Mouse (Mus musculus) hindbrain, embryonic 10.5 days (tissue): ENCODE results near the gene Tmem43. TPM values are rescaled to one million over a fixed set of nuclear protein-coding genes. Genes with fewer than 3 reads are reported as not detected.
A peak's percentile ranks its signal among the peaks of the same experiment; 100 is the strongest.

ENCODE experiments used
- DNase-seq: peaks from one replicate; pipeline ENCODE4 v3.0.0-alpha.2; 2017; ENCODE audit warnings: low spot score
- H3K27ac ChIP-seq: fragments of 300-500 bp; sonication (generic); 2 replicates; pipeline ENCODE4 v1.5.1; 2016; ENCODE audit warnings: mild to moderate bottlenecking, moderate library complexity
- H3K27me3 ChIP-seq: fragments of 300-500 bp; sonication (generic); 2 replicates; pipeline ENCODE4 v1.6.1; 2016; ENCODE audit warnings: mild to moderate bottlenecking; ENCODE audit not compliant: poor library complexity, insufficient read depth, severe bottlenecking
- H3K36me3 ChIP-seq: fragments of 300-500 bp; sonication (generic); 2 replicates; pipeline ENCODE4 v1.6.1; 2016; ENCODE audit warnings: mild to moderate bottlenecking, moderate library complexity
- H3K4me1 ChIP-seq: fragments of 300-500 bp; sonication (generic); replicated peaks from 2 replicates; pipeline ENCODE4 v1.6.1; 2016; ENCODE audit warnings: mild to moderate bottlenecking
- H3K4me3 ChIP-seq: fragments of 300-500 bp; sonication (generic); 2 replicates; pipeline ENCODE4 v1.5.1; 2016; ENCODE audit warnings: mild to moderate bottlenecking, moderate library complexity
- H3K9me3 ChIP-seq: fragments of 300-500 bp; sonication (generic); 2 replicates; pipeline ENCODE4 v1.6.1; 2016; ENCODE audit warnings: mild to moderate bottlenecking, moderate library complexity
- WGBS: fragments of 180-500 bp; shearing (Covaris S2); methylation state at CpG from one replicate; pipeline ENCODE4 v1.1.7; 2016; 5-methylcytosine and 5-hydroxymethylcytosine counted together
- polyA plus RNA-seq: library from polyadenylated mRNA; unstranded; fragments of >200 nt; fragmentation: Nextera tagmentation; extraction: Ambion mirVana; gene quantifications from 2 replicates; pipeline ENCODE4 v1.2.1, GENCODE M21; 2016

Tmem43 gene
- polyA plus RNA-seq, 1 experiment from 2014 or later: 61.9 TPM

DNA sequence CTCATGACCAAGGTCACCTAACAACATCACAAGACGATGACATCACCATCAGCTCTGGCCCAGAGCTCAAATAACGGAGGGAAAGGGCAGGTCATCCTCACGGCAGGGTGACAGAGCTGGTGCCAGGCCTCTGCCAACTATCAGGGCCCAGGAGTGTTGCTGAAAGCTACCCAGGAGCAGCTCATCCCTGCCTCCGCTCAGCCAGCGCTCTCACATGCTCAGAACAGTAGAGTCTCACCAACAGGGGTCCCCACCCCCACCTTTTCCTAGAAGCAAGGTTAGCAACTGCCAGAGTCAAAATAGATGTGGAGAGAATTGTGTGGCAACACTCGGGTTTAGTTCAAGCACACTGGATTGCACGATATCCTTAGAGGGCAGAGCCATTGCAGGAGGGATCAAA lies 54.8 kb downstream of the Tmem43 start:
- no peaks in the 10 kb centered on the region for H3K9me3 ChIP-seq
- no peak for DNase-seq
- no peaks in the 10 kb centered on the region for H3K27me3 ChIP-seq
- peaks cover 54% of the 10 kb centered on the region for H3K36me3 ChIP-seq
- no peak overlapping the region for H3K4me3 ChIP-seq
- H3K4me1 ChIP-seq: peaks cover 5% of the 10 kb centered on the region; the same call in 1 of the 2 replicates
- 89% methylated on average over 7 of the region's 7 CpGs for WGBS
- no peak overlapping the region for H3K27ac ChIP-seq

- Histone ChIP-seq H3K27me3 (no peaks in the 10 kb centered on the region), H3K4me3 (no peak overlapping the region), H3K4me1 (peaks cover 12% of the 10 kb centered on the region), H3K9me3 (no peaks in the 10 kb centered on the region), H3K36me3 (peaks cover 30% of the 10 kb centered on the region), H3K27ac (no peak overlapping the region)
- 87% methylated on average over 8 of the region's 8 CpGs for WGBS
- DNase-seq: no peak
Measured at GRCm38 (mm10) chr6:91530673-91531072, 57.2 kb downstream of the Tmem43 start.

DNA sequence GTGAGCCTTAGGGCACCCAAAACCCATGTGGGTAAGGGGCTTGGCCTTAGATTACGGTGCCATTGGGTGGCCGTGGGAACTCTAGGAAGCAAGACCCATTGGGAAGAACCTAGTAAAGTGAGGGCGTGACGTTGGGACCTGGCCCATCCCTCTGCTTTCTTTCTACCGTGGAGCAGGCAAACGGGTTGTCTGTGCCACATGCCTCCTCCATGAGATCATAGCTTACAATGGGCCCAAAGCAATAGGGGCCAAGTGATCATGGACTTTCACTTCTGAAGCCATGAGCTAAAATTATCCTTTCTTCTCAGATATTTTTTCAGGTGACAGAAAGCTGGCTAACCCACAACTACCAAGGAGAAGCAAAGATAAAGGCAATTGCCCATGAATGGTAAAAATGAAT lies 57.8 kb downstream of the Tmem43 start:
- DNase-seq: no peak
- Histone ChIP-seq H3K9me3 (no peaks in the 10 kb centered on the region), H3K27me3 (no peaks in the 10 kb centered on the region), H3K27ac (no peak overlapping the region), H3K36me3 (peaks cover 26% of the 10 kb centered on the region), H3K4me3 (no peak overlapping the region), H3K4me1 (peaks cover 12% of the 10 kb centered on the region)
- 89% methylated on average over 6 of the region's 6 CpGs for WGBS

DNA sequence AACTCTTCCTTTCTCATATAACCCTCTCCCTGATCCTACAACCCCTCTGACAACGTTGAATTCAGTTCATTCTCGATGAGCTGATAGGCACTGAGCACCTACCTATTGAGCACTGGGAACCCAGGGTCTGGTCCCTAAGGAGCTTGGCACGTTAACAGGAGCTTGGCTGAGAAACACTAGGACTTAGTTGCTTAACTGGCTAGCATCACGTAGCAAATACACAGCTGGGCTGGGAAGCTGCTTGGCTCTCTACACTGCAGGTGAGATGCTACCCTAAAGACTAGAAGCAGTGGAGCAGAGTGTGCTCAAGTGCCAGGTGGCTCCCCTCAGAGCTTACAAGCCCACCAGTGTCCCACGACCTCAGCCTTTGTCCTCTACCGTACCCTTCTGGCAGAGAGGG lies 59.2 kb downstream of the Tmem43 start:
- Histone ChIP-seq H3K4me1 (peaks cover 12% of the 10 kb centered on the region; the same call in 1 of the 2 replicates), H3K4me3 (no peak overlapping the region), H3K27ac (0 out of 2 replicates have a peak overlapping the region, but pooled peaks have one; percentile 13), H3K27me3 (no peaks in the 10 kb centered on the region), H3K9me3 (no peaks in the 10 kb centered on the region), H3K36me3 (peaks cover 22% of the 10 kb centered on the region)
- no peak for DNase-seq
- 76% methylated on average over 6 of the region's 6 CpGs for WGBS

DNA sequence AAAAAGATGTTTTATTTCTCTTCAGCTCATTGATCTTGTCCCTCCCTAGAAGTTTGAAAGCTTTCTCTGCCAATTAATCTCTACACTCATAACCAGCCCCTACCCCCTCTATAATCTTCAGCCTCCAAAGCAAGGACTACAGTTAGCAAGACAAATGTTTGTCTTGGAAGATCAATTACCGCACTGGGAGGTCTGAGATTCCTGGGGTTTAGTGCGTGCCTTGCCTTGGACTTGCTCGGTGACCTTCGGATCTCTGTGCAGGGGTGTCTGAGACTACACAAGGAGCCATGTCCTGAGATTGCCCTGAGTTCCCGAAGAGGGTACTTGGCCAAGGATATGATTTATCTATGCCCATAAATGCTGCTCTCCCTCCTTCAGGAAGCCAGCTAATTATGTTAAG lies 59.9 kb downstream of the Tmem43 start:
- H3K36me3 ChIP-seq: peaks cover 16% of the 10 kb centered on the region
- no peak for DNase-seq
- no peak overlapping the region; the same call in 1 of the 2 replicates for H3K27ac ChIP-seq
- H3K4me3 ChIP-seq: no peak overlapping the region
- WGBS: 63% methylated on average over 5 of the region's 5 CpGs
- H3K9me3 ChIP-seq: no peaks in the 10 kb centered on the region
- H3K4me1 ChIP-seq: peaks cover 12% of the 10 kb centered on the region; the same call in 1 of the 2 replicates
- no peaks in the 10 kb centered on the region for H3K27me3 ChIP-seq

DNA sequence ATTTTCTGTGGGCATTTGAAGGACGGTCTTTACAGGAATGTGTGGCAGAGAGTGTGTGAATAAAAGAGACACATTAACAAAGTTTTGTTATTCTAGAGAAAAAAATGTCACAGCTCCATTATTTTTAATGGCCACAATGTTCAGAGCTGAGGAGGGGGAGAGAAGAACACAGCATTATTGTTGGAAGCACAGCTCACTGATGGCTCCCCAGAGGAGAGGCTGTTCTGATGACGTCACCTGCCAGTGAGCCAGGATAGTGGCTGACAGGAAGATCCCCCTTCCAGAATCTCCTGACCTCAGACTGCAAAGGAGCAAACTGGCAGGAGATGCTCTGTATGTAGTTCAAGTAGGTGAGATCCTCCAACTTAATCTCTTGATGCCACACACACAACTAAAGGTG lies 60.3 kb downstream of the Tmem43 start:
- H3K4me3 ChIP-seq: no peak overlapping the region
- DNase-seq: no peak
- peaks cover 12% of the 10 kb centered on the region for H3K36me3 ChIP-seq
- no peaks in the 10 kb centered on the region for H3K9me3 ChIP-seq
- no peaks in the 10 kb centered on the region for H3K27me3 ChIP-seq
- WGBS: 64% methylated on average over 2 of the region's 2 CpGs
- H3K27ac ChIP-seq: no peak overlapping the region; the same call in 1 of the 2 replicates
- H3K4me1 ChIP-seq: peaks cover 12% of the 10 kb centered on the region; the same call in 1 of the 2 replicates

DNA sequence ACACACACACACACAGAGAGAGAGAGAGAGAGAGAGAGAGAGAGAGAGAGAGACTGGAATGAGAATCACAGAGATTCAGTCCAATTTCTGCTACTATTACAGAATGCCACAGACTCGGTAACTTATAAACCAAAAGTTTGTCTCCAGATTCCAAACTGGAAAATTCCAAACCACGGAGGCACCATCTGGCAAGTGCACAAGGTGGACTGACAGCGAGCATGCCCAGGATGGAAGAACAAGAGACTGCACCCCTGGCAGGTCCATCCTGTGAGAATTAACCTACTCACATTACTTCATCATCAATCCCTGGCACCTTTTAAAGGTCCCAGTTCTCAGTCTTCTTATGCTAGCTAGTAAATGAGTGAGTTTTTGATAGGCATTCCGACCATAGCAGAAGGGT lies 60.8 kb downstream of the Tmem43 start:
- Histone ChIP-seq H3K36me3 (peaks cover 7% of the 10 kb centered on the region; the same call in 1 of the 2 replicates), H3K9me3 (no peaks in the 10 kb centered on the region), H3K4me1 (peaks cover 12% of the 10 kb centered on the region; the same call in 1 of the 2 replicates), H3K27ac (no peak overlapping the region), H3K4me3 (no peak overlapping the region), H3K27me3 (no peaks in the 10 kb centered on the region)
- WGBS: 88% methylated on average over 4 of the region's 4 CpGs
- no peak for DNase-seq

GRCm38 (mm10) chr6:91535231-91535630 lies 61.7 kb downstream of the Tmem43 start:
- no peaks in the 10 kb centered on the region for H3K27me3 ChIP-seq
- H3K4me1 ChIP-seq: peaks cover 12% of the 10 kb centered on the region; the same call in 1 of the 2 replicates
- H3K4me3 ChIP-seq: no peak overlapping the region
- H3K36me3 ChIP-seq: no peaks in the 10 kb centered on the region
- no peak for DNase-seq
- H3K9me3 ChIP-seq: no peaks in the 10 kb centered on the region
- H3K27ac ChIP-seq: no peak overlapping the region
- 82% methylated on average over 3 of the region's 3 CpGs for WGBS

DNA sequence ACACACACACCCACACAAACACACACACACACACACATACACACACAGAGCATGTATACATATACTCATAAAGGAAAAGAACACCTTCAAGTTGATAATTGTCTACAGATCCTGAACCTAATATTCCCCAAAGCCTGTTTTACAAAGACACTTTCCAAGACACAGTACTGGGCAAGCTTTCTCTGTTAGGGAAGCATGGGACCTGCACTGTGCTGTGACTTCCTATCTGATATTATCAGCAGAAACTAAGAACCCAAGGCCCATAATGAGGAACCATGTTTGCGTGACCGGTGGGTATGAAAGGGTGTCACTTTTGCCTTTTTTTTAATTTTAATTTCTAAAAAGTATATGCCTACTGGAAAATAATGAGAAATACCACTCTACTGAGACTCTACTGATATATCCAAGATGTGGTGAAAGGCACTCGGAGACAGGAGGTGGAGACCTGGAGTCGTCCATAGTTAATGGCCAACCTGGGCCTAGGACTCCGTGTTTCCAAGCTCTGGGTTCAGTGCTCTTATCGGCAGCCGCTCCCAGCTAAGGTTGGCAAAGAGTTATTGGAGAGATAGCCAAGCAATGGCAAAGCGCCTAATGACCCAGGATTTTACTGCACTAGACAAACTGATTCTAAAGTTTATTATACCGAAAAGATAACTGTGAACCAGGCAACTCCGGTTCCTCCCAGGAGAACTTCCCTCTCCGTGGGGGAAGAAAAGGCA lies 62.7 kb downstream of the Tmem43 start:
- no peaks in the 10 kb centered on the region for H3K9me3 ChIP-seq
- DNase-seq: no peak
- peaks cover 14% of the 10 kb centered on the region for H3K4me1 ChIP-seq
- 93% methylated on average over 11 of the region's 11 CpGs for WGBS
- no peak overlapping the region for H3K27ac ChIP-seq
- H3K27me3 ChIP-seq: no peaks in the 10 kb centered on the region
- H3K36me3 ChIP-seq: no peaks in the 10 kb centered on the region
- no peak overlapping the region for H3K4me3 ChIP-seq

Other genes starting within 250 kb of the Tmem43 start
- gene Wnt7a, start 62.3 kb upstream of the Tmem43 start, polyA plus RNA-seq: 10.0 and 11.0 TPM in 2 replicates
- 26.7 and 34.2 TPM in 2 replicates for gene Chchd4, start 157 bp upstream of the Tmem43 start, polyA plus RNA-seq
- gene Xpc, start 42.2 kb downstream of the Tmem43 start, polyA plus RNA-seq: 23.6 and 23.7 TPM in 2 replicates
- 340 and 380 TPM in 2 replicates for gene Lsm3, start 42.2 kb downstream of the Tmem43 start, polyA plus RNA-seq
- gene Slc6a6, start 210.3 kb downstream of the Tmem43 start, polyA plus RNA-seq: 58.9 and 60.0 TPM in 2 replicates